Mouse (Mus musculus) G1E (cell line): ENCODE data around the gene Hist1h2bj.

ENCODE experiments used
- CTCF ChIP-seq: IDR thresholded peaks from 2 replicates; pipeline ENCODE4 v1.5.1; 2012; ENCODE audit warnings: low read depth, low read length, inconsistent platforms, mixed read lengths
- GATA1 ChIP-seq: IDR thresholded peaks from 2 replicates; pipeline ENCODE4 v1.6.1; 2012; ENCODE audit warnings: borderline replicate concordance, low read length, inconsistent platforms, mixed read lengths
- GATA2 ChIP-seq: IDR thresholded peaks from 2 replicates; pipeline ENCODE4 v1.6.1; 2012; ENCODE audit warnings: low read depth, low read length, inconsistent platforms, borderline replicate concordance
- POLR2AphosphoS5 ChIP-seq: IDR thresholded peaks from 2 replicates; pipeline ENCODE4 v1.6.1; 2012; ENCODE audit warnings: low read depth, low read length, inconsistent platforms; ENCODE audit not compliant: insufficient replicate concordance
- TAL1 ChIP-seq: conservative IDR thresholded peaks from 2 replicates; pipeline ENCODE4 v1.6.1; 2012; ENCODE audit warnings: low read depth, low read length, inconsistent platforms, mixed read lengths

GRCm38 (mm10) chr13:21994896-21995295 is 48.1 kb upstream of the Hist1h2bj start:
- TF ChIP-seq POLR2AphosphoS5 (no peak), CTCF (no peak), GATA1 (no peak), TAL1 (no peak), GATA2 (no peak)
